Mouse (Mus musculus) limb, embryonic 13.5 days (tissue): ENCODE results near the gene Fcrls. TPM values are rescaled to one million over a fixed set of nuclear protein-coding genes. Genes with fewer than 3 reads are reported as not detected.

Source experiments
- ATAC-seq: fragments of 200-750 bp; cut with Nextera tagmentation; 2 replicates; pipeline ENCODE4 v1.8.0; 2017; ENCODE audit warnings: low read depth, moderate number of reproducible peaks, moderate TSS enrichment; ENCODE audit not compliant: low FRiP score
- H3K27ac ChIP-seq: fragments of 300-500 bp; sonication (generic); 2 replicates; pipeline ENCODE4 v1.5.1; 2015; ENCODE audit warnings: inconsistent platforms, mild to moderate bottlenecking, moderate library complexity
- H3K27me3 ChIP-seq: fragments of 300-500 bp; sonication (generic); 2 replicates; pipeline ENCODE4 v1.6.1; 2015; ENCODE audit warnings: mild to moderate bottlenecking, inconsistent platforms
- H3K36me3 ChIP-seq: fragments of 300-500 bp; sonication (generic); 2 replicates; pipeline ENCODE4 v1.6.1; 2015; ENCODE audit warnings: inconsistent platforms, mild to moderate bottlenecking, moderate library complexity
- H3K4me1 ChIP-seq: fragments of 300-500 bp; sonication (generic); 2 replicates; pipeline ENCODE4 v1.6.1; 2015; ENCODE audit warnings: inconsistent platforms
- H3K4me2 ChIP-seq: fragments of 300-500 bp; sonication (generic); replicated peaks from 2 replicates; pipeline ENCODE4 v1.6.1; 2015; ENCODE audit warnings: inconsistent platforms, mild to moderate bottlenecking, moderate library complexity
- H3K4me3 ChIP-seq: fragments of 300-500 bp; sonication (generic); 2 replicates; pipeline ENCODE4 v1.5.1; 2015; ENCODE audit warnings: moderate library complexity, mild to moderate bottlenecking, inconsistent platforms
- H3K9ac ChIP-seq: fragments of 300-500 bp; sonication (generic); 2 replicates; pipeline ENCODE4 v1.6.1; 2015; ENCODE audit warnings: mild to moderate bottlenecking, inconsistent platforms
- H3K9me3 ChIP-seq: fragments of 300-500 bp; sonication (generic); 2 replicates; pipeline ENCODE4 v1.6.1; 2016; ENCODE audit warnings: inconsistent platforms
- WGBS: fragments of 180-500 bp; shearing (Covaris S2); methylation state at CpG from one replicate; pipeline ENCODE4 v1.1.7; 2015; 5-methylcytosine and 5-hydroxymethylcytosine counted together
- polyA plus RNA-seq: library from polyadenylated mRNA; unstranded; fragments of >200 nt; fragmentation: Nextera tagmentation; extraction: Ambion mirVana; gene quantifications from 2 replicates; pipeline ENCODE4 v1.2.1, GENCODE M21; 2015

Fcrls gene
- polyA plus RNA-seq, 1 experiment from 2014 or later, result 14.1 TPM

DNA sequence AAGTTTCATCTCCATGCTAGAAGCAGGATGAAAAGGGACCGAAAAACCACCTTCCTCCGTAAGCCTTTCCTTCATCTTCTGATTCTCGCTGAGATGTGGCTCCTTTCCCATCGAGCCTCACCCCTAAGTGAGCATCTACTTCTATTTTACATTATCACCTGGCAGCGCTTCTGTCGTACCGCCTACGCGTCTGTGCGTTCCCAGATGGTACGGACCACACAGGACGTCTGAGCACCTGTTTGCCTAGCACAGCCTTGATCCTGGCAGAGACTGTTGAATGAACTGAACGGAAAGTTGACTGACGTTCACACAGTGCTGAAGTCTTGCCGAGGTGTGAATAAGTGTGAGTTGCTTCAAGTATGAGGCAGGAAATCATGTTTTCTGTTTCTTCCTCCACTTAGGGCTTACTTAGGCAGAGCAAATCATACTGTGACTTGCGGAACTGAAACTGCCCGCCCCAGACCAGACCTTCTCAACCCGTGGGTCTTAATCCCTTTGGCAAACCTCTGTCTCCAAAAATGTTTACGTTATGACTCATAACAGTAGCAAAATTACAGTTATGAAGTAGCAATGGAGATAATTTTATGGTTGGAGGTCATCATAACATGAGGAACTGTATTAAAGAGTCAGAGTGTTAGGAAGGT lies 49.2 kb downstream of the Fcrls start:
- ATAC-seq, result no peak
- no peaks in the 10 kb centered on the region for H3K27me3 ChIP-seq
- 83% methylated on average over 19 of the region's 19 CpGs for WGBS

DNA sequence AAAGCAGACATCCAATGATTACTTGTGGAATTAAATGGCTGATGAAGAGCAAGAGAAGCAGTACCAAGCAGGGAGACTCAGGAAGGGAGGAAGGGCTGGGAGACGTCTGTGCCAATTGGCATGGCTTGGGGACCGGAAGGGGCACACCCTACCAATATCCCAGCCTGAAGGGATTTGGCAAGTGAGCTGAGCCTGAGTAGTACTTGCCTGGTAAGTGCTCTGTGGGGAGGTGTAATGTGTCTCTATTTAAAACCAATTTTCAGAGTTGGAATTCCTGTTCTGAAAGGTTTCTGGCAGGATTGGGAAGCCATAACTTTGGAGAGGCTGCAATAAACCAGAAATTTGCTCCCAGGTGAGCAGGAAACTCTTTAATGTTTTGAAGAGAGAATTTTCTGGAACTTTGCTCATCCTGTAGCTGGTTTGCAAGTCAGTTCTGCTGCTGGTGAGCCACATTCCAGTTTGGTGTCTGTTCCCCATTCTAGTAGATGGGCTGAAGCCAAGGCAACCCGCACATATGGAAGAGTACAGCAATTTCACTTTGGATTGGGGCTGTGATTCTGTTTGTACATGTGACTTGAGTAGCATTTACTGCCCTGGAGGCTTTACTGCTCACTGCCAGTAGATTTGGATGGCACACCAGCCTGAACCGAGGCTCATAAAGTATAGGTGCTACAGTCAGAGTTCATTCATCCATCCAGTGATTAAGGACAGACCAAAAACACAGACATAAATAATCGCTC lies 57.0 kb downstream of the Fcrls start:
- Histone ChIP-seq H3K4me2 (no peak overlapping the region), H3K9ac (no peak overlapping the region), H3K27me3 (no peaks in the 10 kb centered on the region), H3K9me3 (no peaks in the 10 kb centered on the region), H3K4me1 (peaks cover 16% of the 10 kb centered on the region; the same call in 1 of the 2 replicates), H3K36me3 (no peaks in the 10 kb centered on the region), H3K4me3 (no peak overlapping the region), H3K27ac (no peak overlapping the region)
- peak; percentile 79 for ATAC-seq
- 56% methylated on average over 5 of the region's 5 CpGs for WGBS

More for the DNA sequence above, 49.2 kb downstream of the Fcrls start:
- Histone ChIP-seq H3K36me3 (no peaks in the 10 kb centered on the region), H3K9ac (no peak overlapping the region), H3K27ac (no peak overlapping the region), H3K9me3 (no peaks in the 10 kb centered on the region), H3K4me2 (no peak overlapping the region), H3K4me1 (no peaks in the 10 kb centered on the region), H3K4me3 (no peak overlapping the region)

Other genes with a start within 250 kb of the Fcrls start
- 25.6 and 26.1 TPM in 2 replicates for gene Kirrel, start 89.0 kb downstream of the Fcrls start, polyA plus RNA-seq
- gene Cd5l, start 94.1 kb upstream of the Fcrls start, polyA plus RNA-seq, result 0.27 and 0.33 TPM in 2 replicates
- gene Fcrl1, start 112.6 kb upstream of the Fcrls start, polyA plus RNA-seq, result 0.15 and 0.22 TPM in 2 replicates
- gene Fcrl5, start 172.0 kb upstream of the Fcrls start, polyA plus RNA-seq, result not detected in 2 replicates